Mouse (Mus musculus) kidney, postnatal 36 days (tissue): ENCODE results near the gene Prkcb.
"Not testable (repeated sequence)": the region's sequence is repeated elsewhere in the genome, so short reads cannot be mapped to it uniquely, and the experiment has no call there.

Experiments used
- DNase-seq, 2 experiments: peaks; one replicate each; pipeline ENCODE4 v3.0.0; 2021 to 2022; ENCODE audit warnings: mixed read lengths in 2 of 2

Prkcb gene

DNA sequence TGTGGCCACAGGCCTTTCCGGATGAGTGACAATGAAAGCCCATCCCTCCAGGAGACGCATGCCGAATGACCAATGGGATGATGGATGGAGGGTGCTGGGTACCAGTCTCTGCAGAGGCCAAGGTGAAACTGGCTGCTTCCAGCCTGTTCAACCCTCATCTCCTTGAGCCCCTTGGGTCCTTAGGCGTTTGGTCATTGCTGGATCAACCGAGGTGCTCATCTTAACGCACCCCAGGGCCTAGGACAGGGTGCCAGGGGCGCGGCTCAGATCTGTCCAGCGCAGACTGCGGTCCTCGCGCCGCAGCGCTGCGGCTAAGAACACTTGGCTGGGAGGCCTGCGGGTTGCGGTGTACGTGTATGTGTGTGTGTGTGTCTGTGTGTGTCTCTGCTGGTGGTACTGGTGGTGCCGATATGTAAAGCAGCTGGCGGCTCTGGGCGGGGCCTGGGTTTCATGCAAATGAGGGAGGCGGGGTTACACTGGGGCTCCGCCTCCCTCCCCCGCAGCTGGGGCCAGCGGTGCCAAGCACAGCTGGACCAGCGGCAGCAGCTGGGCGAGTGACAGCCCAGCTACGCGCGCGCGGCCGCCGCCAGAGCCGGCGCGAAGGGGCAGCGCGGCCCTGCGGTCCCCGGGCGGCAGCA is at the start of gene Prkcb:
TSS of gene Prkcb (plus strand) at position 147 of the 638 bp plus-strand sequence.
- peak; percentile 8 to 60 for DNase-seq

DNA sequence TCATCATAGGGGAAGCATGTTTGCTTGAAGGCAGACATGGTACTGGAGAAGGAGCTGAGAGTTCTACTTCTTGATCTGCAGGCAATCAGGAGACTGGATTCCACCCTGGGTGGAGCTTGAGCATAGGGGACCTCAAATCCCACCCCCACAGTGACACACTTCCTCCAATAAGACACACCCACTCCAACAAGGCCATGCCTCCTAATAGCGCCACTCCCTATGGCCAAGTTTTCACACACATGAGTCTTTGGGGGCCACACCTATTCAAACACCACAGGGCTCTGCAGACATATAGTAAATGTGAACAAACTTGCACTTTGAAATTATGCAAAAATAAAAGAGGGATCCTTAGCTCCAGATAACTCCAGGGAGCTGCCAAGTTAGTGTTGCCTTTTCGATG is 49.6 kb upstream of the Prkcb start:
- no peak for DNase-seq

DNA sequence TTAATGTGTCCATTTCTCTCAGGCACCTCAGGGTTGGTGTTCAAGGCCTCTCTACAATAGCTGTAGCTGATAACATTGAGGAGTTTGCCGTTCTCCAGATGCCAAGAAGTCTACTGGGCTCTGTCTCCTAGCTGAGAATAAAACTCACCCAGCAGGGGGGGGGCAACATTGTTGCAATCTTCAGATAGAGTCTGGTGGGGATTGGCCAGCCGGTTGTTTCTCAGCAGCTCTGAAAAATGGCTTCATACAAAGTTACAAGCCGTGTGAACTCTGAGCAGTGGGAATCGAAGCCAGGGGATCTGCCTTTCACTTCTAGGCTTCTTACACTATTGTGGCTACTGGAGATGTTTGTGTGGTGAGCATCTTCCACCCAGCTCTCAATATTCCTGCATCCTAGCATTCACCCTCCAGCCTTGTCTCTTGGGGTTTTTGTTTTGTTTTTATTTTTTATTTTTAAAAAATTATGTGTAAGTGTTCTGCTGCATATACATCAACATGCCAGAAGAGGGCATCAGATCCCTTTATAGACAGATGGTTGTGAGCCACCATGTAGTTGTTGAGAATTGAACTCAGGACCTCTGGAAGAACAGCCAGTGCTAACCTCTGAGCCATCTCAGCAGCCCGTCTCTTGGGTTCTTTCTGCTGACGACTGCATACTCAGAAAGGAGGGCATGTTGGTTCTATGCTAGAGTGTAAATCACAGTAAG is 48.0 kb upstream of the Prkcb start:
- DNase-seq = no peak

DNA sequence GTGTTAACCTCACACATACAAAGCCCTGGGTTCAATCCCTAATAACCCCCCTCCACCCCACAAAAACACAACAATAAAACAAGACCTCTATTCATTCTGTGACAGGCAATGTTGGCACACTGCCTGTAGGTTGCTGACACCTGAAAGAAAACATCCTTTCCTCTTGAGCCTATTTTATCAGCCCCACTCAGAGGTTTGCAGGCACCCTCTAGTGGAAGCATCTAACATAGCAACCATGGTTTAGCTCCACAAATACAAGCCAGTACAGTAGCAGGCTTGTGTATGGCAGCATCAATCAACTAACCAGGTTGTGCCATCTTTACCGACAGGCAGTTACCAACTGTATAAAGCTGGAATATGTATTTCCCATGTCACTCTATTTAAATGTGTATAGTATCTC is 46.3 kb upstream of the Prkcb start:
- DNase-seq = peak; percentile 28 to 54

DNA sequence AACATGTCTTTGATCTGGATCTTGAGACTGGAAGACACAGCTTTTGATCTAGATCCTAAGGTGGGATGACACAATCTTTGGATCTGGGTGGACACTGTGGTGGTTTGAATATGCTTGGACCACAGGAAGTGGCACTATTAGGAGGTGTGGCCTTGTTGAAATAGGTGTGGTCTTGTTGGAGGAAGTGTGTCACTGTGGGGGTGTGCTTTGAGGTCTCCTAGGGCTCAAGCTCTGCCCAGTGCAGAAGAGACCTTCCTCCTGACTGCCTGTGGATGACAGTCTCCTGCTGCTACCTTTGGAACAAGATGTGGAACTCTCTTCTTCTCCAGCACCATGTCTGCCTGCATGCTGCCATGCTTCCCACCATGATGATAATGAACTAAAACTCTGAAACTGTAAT is 45.8 kb upstream of the Prkcb start:
- DNase-seq = not testable (repeated sequence)

DNA sequence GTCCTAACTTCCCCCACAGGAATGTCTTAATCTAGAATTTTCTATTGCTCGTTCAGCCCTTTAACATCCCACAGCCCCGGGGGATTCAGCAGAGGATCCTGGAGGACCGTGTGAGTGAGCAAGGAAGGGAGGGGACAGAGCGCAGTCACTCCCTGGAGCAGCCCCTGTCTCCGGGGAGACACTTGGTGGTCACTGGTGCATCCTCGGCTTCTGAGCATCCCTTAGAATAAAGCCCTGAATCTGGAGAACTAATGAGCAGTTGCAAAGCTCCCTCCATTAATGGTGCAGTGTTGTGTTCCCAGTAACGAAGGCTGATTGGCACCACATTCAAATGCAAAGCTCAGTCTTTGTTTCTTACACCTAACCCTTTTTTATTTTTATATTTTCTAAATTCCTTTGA is 44.4 kb upstream of the Prkcb start:
- DNase-seq = no peak

DNA sequence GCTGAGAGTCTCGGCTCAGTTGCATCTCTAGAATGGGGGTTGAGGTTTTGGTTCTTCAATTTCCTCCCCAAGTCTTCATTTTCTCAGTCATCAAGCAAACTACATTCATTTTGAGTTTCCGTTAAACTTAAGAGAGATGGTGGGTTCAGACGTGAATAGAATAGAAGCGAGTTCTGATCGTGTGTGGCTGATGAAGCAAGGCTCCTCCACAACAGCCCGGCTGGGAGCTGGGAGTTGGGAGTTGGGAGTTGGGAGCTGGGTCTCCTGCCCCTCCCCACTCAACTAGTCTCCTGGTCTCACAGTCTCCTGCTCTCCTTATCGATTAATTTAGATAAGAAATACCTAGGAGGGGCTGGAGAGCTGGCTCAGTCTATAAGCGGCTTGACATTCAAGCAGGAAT is 44.0 kb upstream of the Prkcb start:
- DNase-seq = no peak

DNA sequence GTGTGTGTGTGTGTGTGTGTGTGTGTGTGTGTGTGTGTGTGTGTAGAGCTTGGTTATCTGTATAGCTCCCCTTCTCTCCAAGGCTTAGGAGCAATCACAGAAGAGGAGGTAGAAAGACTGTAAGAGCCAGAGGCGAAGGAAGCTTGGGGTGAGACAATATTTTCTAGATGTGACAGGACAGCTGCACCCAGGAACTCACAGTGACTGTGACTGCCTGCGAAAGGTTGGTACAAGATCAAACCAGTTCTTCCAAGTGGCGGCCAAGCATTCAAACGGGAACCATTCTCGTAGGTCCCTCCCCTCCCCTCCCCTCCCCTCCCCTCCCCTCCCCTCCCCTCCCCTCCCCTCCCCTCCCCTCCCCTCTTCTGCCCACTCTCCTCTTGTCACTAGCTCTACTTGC is 42.6 kb upstream of the Prkcb start:
- DNase-seq = no peak

DNA sequence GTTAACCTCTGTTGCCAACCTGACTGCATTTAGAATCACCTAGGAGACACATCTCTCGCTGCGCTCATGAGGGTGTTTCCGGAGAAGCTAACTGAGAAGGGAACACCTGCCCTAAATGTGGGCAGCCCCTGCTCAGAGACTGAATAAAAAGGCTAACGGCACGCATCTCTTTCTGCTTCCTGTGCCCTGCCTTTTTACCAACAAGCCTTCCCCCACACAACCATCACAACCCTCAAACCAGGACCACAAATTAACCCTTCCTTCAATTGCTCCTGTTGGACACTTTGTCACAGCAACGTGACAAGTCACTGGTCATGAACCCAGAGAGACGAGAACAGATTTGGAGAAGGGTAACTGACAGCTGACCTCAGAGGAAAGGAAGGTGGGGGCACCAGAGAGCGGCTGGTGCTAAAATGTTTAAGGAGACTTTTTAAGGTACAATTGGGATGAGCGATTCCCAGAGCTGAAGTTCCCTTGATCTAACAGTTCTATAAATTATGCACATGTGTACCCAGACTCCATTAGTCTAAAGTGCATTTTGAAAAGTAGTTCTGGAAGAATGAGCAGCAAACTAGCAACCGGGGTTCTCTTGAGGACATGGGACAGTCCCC is 41.2 kb upstream of the Prkcb start:
- DNase-seq = no peak

DNA sequence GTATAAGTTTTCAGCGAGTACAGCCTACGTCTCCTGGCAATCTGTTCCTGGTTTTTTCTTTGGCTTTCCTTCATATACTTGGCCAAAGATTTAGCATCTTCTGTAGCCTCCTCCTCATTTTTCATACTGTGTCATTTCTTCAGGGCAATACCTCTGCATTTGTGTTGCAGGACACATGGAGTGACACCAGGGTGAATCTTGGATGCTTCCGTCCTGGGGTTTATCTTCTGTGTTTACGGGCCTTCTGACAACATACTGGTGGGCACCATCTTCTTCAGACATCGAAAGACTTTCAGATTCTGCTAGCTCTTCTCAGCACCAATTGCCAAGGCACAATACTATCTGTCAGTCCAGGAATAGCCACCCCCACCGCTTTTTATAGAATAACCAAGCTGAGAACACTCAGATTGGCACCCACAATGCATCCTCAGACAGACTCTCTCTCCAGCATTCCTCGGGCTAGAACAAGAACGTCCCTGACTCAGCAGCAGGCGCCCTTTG is 39.2 kb upstream of the Prkcb start:
- no peak for DNase-seq

DNA sequence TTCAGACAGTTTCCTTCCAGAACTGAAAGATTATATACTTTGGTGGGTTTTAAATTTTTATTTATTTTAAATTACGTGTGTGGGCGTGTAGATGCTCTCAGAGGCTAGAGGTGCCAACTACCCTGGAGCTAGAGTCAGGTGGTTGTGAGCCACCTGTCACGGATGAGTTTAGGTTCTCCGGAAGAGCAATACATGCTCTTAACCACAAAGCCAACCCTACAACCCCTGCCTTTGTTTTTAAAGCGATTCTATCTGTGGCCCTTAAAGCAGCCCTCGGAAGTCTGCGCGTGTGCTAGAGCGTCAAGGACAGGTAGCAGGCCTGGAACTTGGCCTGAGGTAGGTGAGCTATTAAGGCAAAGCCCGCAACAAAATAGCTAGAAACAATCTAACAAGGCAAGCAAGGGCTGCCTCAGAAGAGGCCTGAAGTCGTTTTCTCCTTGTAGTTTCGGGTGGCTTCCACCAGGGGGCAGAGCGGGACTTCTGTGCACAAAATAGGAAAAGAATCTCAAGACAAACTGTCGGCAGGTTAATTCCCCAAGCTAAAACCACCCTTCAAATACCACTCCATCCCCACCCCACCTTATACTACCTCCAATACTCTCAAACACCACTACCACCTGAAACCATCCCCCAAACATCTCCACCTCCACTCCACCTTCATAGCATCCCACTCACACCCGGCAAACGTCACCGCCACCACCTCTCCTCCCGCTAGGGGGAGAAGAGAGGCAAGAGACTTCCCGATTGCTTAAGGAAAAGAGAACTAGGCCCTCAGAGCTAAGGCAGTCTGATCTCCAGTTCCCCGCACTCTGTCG is 37.1 kb upstream of the Prkcb start:
- peak; percentile 65 to 83 for DNase-seq

DNA sequence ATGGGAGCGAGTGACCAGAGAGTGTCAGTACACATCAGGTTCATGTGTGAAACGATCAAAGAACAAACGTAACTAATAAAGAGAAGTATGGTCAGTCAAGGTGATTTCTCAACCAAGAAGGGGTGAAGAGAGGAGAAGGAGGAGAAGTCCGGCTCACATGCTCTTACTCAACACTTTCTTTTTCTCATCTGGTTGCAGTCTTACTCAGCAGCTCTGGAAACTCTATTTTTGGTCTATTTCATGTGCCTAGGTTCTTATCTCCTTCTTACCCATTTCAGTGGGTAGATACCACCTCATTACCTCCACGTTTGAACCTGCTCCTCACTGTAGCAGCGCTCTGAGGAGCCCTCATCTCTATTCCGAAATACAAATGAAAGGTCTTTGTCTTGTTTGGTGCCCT is 31.8 kb upstream of the Prkcb start:
- no peak for DNase-seq

DNA sequence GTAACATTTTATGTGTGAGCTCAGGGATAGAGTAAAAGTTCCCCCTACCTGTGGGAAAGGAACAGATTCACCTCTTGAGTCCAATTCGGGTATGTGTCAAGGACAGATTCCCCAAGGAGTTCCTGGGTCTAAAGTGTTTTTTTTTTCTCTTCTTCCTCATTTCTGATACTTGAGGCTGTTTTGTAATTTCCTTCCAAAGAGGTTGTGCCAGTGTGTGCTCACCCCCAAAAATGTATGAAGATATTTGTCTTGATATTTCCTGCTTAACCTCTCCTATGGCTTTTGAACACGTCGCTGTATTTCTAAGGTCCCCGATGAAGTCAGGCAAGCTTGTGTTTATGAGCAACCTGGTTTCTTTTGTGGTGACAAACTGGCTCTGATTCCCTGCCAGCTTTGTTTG is 30.0 kb upstream of the Prkcb start:
- no peak for DNase-seq

DNA sequence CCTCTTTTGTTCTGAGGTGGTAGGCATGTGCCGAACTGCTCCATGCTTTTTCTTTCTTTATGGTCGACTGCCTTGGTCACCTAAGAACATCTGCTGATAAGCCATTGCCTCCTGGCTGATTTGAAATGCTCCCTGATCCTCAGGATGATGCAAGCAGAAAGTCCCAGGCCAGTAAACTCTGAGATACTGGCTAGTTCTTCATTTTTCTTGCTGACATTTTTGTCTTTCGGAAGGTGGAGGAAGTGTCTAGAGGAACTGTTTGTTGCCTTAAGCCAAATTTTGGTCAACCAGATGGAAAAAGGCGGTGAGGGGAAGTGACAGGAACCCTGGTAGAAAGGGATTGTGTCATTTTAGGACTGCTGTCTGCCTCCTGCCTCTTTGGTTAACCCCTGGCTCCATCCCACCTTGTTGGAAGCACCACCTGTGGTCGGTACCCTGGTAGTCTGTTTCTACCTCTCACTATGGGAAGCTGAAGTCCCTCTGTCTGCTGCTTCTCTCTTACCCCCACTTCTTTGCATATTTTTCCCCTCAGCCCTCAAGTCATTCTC is 28.4 kb upstream of the Prkcb start:
- DNase-seq = peak in 1 of 2 experiments; percentile 2

DNA sequence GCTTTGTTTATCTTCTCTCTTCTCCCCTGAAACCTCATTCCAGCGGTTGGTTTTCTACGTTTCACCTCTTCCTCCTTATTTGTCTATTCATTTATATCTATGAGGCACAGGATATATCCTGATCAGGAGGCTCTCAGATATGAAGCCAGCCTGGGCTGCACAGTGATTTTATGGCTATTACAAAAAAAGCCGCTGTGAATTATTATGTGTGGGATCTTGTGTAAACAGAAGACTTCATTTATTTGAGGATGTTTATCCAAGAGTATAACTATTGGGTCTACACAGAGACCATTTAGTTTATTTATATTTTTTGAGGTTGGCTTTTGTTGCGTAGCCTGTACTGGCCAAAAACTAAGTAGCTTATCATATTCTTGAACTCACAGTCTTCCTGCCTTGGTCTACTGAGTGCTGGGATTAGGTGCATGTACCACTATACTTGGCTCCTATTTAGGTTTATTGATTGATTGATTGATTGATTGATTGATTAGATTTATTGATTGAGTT is 19.5 kb upstream of the Prkcb start:
- no peak for DNase-seq

DNA sequence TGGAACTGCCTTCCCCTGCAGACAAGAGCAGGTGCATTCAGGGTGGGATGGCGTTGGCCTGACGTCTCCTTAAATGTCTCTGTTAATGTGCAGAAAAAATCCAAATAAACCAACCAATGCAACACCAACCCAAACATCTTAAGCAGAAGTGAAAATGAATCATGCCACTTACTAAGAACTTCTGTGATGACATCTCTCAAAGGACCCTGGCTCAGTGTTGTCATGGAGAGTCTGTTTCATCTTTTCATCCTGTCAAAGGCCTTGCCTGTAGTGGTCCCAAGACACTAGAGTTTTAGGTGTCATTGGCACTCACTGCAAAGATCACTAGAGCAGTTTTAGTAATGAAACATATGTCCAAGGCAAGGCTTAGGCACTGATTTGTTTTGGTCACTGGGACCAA is 16.2 kb upstream of the Prkcb start:
- no peak for DNase-seq

DNA sequence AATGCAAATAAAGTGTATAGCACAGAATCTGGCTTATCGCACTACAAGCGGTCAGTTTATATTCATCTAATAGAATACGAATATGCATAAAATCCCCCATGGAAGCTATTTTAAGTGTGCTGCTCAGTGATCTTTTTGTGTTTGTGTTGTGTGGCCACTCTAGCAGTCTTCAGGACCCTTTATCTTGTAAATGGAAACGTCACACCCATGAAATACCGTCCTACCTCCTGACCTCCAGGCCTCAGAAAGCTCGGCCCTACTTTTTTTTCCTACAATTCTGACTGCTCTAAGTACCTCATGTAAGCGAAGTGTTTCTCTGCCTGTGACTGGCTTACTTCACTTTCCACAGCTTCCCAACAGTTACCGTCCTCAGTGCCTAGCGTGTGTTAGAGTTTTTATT is 9.0 kb upstream of the Prkcb start:
- DNase-seq = no peak

DNA sequence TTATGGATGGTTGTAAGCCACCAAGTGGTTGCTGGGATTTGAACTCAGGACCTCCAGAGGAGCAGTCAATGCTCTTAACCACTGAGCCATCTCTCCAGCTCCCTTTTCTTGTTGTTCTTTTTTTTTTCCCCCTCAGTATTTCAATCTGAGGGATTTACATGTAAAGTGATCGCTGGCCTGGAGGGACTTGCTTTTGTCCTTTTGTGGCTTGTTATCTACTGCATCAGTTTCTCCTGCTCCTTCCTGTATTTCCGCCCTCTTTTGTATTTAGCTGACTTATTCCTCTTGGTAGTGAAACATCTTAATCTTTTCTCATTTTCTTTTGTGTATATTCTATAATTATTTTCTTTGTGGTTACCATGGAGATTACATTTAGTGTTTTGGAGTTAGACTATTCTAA is 8.2 kb upstream of the Prkcb start:
- DNase-seq = no peak

DNA sequence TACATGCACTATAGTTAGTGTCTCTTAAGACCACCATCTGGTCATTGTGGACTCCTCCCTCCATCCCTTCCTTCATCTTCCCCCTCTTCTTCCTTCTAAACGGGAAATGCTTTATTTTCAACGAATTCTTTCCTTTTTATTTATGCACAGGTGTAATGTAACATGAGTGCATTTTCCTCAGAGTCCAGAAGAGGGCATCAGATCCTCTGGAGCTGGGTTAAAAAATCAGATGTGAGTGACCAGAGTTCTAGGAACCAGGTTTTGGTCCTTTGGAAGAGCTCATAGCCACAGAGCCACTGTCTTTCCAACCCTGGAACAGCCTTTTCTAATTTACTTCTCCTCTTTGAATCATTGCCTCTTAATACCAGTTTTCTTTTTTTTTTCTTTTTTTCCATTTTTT is 6.0 kb upstream of the Prkcb start:
- DNase-seq = no peak

DNA sequence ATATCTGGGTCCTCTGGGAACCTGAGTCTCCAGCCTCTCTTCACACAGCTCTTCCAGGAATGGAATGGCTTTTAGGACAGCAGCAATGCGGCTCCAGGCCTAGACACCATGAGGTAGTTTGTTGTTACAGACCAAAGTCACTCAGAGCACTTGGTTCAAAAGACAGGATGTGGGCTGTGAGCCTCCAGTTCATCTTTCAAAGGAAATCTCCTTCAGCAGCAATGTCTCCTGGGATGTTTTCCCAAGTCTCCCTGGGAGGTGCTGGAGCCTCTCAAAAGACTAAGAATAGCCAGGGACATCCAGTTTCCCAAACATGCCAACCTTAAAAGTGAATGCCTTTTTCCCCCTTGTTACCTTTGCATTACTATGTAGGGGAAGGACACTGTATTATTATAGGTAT is 1.3 kb upstream of the Prkcb start:
- DNase-seq = no peak

DNA sequence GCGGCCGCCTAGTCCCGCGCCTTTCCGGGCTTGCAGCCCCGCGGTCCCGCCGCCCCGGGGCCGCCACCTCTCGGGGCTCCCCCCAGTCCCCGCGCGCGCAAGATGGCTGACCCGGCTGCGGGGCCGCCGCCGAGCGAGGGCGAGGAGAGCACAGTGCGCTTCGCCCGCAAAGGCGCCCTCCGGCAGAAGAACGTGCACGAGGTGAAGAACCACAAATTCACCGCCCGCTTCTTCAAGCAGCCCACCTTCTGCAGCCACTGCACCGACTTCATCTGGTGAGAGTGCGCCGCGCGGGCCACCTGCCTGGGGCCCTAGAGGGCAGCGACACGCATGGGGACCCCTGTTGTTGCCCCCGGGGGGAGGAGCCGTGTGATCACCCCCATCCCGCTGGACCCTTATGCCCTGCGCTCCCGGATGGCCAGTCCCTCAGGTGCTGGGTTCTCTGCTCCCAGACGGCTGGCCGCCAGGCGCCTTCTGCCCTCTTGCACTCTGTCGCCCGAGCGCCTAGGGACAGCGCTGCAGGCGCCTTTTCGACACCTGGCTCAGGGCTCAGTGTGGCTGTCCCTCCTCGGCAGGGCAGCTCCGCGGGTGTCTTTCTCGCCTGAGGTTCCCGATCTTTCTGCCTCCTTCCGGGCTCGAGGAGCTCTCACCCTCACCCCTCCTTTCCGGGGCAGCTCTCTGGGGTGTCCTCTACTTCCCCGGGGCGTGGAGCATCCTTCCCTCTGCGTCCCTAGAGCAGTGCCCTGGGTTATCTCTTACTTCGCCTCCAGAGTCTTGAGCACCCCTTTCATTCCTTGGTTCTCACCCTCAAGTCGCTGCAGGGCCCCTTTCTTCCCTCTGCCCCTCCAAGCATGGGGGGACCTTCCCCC is 926 bp downstream of the Prkcb start:
- DNase-seq = peak in 1 of 2 experiments; percentile 38

DNA sequence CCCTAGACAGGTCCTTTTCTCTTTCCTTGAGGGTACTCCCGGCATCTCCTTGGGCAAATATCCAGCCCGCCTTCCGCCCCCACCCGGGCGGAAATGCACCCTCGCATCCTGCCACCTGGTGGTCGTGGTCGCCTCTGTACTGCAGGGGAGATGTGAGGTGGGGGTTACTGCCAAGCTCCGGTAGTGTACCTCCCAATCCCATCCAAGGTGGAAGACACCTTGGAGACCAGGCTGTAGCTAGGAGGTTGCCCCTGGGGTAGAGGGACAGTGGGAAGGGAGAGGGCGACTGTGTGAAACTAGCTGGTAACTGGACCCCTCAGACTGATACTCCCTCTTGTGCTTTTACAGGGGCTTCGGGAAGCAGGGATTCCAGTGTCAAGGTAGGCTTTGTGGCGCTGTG is 1.6 kb downstream of the Prkcb start:
- peak in 1 of 2 experiments; percentile 12 for DNase-seq
